Mouse (Mus musculus) adrenal gland, adult 10 weeks (tissue): ENCODE data around the gene Neurog3. TPM values are rescaled to one million over a fixed set of nuclear protein-coding genes. Genes with fewer than 3 reads are reported as not detected.

Experiments used
- polyA plus RNA-seq: library from polyadenylated mRNA; stranded (reverse); fragments of 350-450 nt; fragmentation: Illumina TruSeq; extraction: RNeasy Lipid Tissue Mini Kit (QIAGEN cat#74804); gene quantifications from one replicate; pipeline ENCODE4 v1.2.3, GENCODE M21; 2014; ENCODE audit warnings: low read depth, low replicate concordance

Neurog3 gene
- polyA plus RNA-seq = not detected

DNA sequence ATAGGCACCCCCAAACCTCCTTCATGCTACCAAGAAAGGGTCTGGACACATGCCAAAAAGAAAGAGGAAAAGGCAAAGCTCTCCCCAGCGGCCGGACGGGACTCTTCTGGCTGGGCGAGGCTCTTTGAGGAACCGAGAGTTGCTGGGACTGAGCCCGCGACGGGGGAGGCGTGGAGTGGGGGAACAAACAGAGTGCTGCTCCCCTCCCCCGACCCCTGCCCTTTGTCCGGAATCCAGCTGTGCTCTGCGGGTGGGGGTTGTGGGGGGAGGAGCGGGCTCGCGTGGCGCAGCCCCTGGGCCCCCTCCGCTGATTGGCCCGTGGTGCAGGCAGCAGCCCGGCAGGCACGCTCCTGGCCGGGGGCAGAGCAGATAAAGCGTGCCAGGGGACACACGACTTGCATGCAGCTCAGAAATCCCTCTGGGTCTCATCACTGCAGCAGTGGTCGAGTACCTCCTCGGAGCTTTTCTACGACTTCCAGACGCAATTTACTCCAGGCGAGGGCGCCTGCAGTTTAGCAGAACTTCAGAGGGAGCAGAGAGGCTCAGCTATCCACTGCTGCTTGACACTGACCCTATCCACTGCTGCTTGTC lies at the start of gene Neurog3:
Gene Neurog3 (plus strand): TSS at position 400 of the 591 bp plus-strand sequence.

DNA sequence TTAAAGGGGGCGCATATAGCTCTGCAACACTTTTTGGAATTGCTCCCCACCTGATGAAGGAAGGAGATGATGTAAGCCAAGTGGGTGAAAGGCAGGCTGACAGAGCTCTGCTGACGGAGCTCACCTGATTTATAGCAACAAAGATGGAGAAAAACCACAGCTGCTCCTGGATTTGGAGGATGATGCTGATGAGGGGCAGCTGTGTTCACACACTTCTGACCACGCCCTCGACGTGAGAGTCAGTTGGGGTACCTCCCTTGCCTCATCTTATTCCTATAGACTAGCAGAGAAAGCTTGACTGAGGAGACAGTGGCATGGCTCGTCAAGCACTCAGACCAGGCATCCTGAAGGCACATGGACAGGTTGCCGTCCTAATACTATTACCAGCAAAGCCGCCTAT lies 10.9 kb downstream of the Neurog3 start, which contains the start of gene Fam241b:
Gene Fam241b (minus strand): TSS at position 101 of the 400 bp plus-strand sequence.

Other genes with a start within 250 kb of the Neurog3 start
- 8.0 TPM for gene Col13a1, start 154.0 kb upstream of the Neurog3 start, polyA plus RNA-seq
- 5.3 TPM for gene Fam241b, start 10.8 kb downstream of the Neurog3 start, polyA plus RNA-seq
- 13.2 TPM for gene Tspan15, start 98.2 kb downstream of the Neurog3 start, polyA plus RNA-seq
- gene Tacr2, start 119.3 kb downstream of the Neurog3 start, polyA plus RNA-seq = 15.5 TPM
- gene Hk1, start 246.8 kb downstream of the Neurog3 start, polyA plus RNA-seq = 3.1 TPM